Mouse (Mus musculus): Measurements from ENCODE around the gene Nfia.

DNA sequence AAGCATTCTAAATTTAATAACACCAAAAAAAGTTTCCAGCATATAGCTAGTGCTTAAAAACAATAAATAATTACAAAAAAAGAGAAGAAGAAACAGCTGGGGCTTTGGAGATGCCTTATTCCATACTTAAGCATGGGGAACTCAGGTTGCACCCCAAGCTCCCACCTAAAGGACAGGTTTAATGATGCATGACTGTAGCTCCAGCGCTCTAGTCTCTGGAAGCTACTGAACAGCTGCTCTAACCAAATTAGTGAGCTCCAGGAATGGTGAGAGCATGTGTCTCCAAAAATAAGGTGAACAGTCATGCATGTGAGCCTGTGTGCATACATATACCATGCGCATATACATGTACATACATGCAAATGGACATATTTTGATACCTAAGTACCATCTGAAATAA is 200.5 kb downstream of the Nfia start:
- TF ChIP-seq POLR2A (IDR thresholded peaks at IDR 0.05; ENCODE audit: low read depth, low read length), result no peak
- TF ChIP-seq CTCF (IDR thresholded peaks at IDR 0.05; ENCODE audit: borderline replicate concordance, insufficient read depth, low read length), result no peak

All from embryonic fibroblast, embryonic 13.5 days (primary cell).